Mouse (Mus musculus) lung, adult 2 months (tissue): ENCODE measurements around the gene Ttc29.

Source experiments
- CTCF ChIP-seq: fragments of 200-500 bp; IDR thresholded peaks from 2 replicates; pipeline ENCODE4 v1.5.1; 2011; ENCODE audit warnings: mild to moderate bottlenecking, low read length, control low read depth; ENCODE audit not compliant: insufficient read depth
- POLR2A ChIP-seq: fragments of 200-500 bp; IDR thresholded peaks from 2 replicates; pipeline ENCODE4 v1.6.1; 2011; ENCODE audit warnings: low read depth, mild to moderate bottlenecking, control low read depth, low read length, borderline replicate concordance; ENCODE audit errors: extremely low read depth

- TF ChIP-seq POLR2A (no peak), CTCF (no peak)
Measured at GRCm38 (mm10) chr8:78427769-78428130, 214.7 kb downstream of the Ttc29 start.
